Mouse (Mus musculus): ENCODE results near the gene Lhx6.

The Lhx6 gene

GRCm38 (mm10) chr2:36035413-36036081 is 69.7 kb downstream of the Lhx6 start:
- no peak for DNase-seq (ENCODE audit: low spot score in 2 of 2)

- DNase-seq (ENCODE audit: low spot score in 2 of 2), result no peak
These were observed 70.3 kb downstream of the Lhx6 start for GRCm38 (mm10) chr2:36034898-36035297.

- DNase-seq (ENCODE audit: low spot score in 2 of 2), result no peak
These were observed 71.2 kb downstream of the Lhx6 start for GRCm38 (mm10) chr2:36033966-36034365.

- no peak for DNase-seq (ENCODE audit: low spot score in 2 of 2)
These were observed 72.3 kb downstream of the Lhx6 start for GRCm38 (mm10) chr2:36032884-36033283.

Data from right cerebral cortex, postnatal 10 days (tissue).